Mouse (Mus musculus) CH12.LX (cell line): ENCODE results near the gene Dapk2. TPM values are rescaled to one million over a fixed set of nuclear protein-coding genes. Genes with fewer than 3 reads are reported as not detected.

Experiments
- DNase-seq: peaks from one replicate; pipeline ENCODE4 v3.0.0-alpha.2; 2013; ENCODE audit errors: extremely low read depth
- H3K27ac ChIP-seq: 2 replicates; pipeline ENCODE4 v1.5.1; 2012; ENCODE audit warnings: low read depth, mild to moderate bottlenecking, control low read depth, moderate library complexity; ENCODE audit not compliant: insufficient read depth
- H3K27me3 ChIP-seq: replicated peaks from 2 replicates; pipeline ENCODE3; 2012; ENCODE audit warnings: inconsistent platforms
- H3K36me3 ChIP-seq, 2 experiments: replicated peaks in 1 of 2; 2 replicates each; pipeline versions ENCODE3 to v1.6.1; 2012; ENCODE audit warnings: inconsistent platforms in 1 of 2, low read length in 1 of 2, mild to moderate bottlenecking in 1 of 2, mixed read lengths in 1 of 2, moderate library complexity in 1 of 2; ENCODE audit not compliant: control insufficient read depth in 1 of 2, insufficient read depth in 1 of 2
- H3K4me1 ChIP-seq, 2 experiments: 2 replicates each; pipeline ENCODE4 v1.6.1; 2012; ENCODE audit warnings: inconsistent platforms in 1 of 2, moderate library complexity in 1 of 2; ENCODE audit not compliant: insufficient read depth in 2 of 2, control insufficient read depth in 1 of 2
- H3K4me2 ChIP-seq: 2 replicates; pipeline ENCODE4 v1.6.1; 2012; ENCODE audit warnings: low read depth, mild to moderate bottlenecking, control low read depth; ENCODE audit not compliant: poor library complexity, insufficient read depth, severe bottlenecking
- H3K4me3 ChIP-seq, 3 experiments: fragments of 150-350 bp in 1 of 3; sonication (generic) in 1 of 3; replicated peaks in 1 of 3; 2 replicates each; pipeline versions ENCODE3 to v1.5.1; 2011 to 2012; ENCODE audit warnings: low read depth in 2 of 3, low read length in 2 of 3, mild to moderate bottlenecking in 2 of 3, moderate library complexity in 2 of 3, control low read depth in 1 of 3, improper control_type of control experiment in 1 of 3, inconsistent platforms in 1 of 3, mixed read lengths in 1 of 3; ENCODE audit not compliant: poor library complexity in 1 of 3
- H3K79me2 ChIP-seq: replicated peaks from 2 replicates; pipeline ENCODE4 v1.6.1; 2012; ENCODE audit warnings: mild to moderate bottlenecking, moderate library complexity; ENCODE audit not compliant: control insufficient read depth, poor library complexity, insufficient read depth, severe bottlenecking; ENCODE audit errors: extremely low read depth
- H3K9ac ChIP-seq: 2 replicates; pipeline ENCODE4 v1.6.1; 2012; ENCODE audit warnings: low read depth, mild to moderate bottlenecking, control low read depth, moderate library complexity; ENCODE audit not compliant: insufficient read depth
- H3K9me3 ChIP-seq: replicated peaks from 2 replicates; pipeline ENCODE3; 2012; ENCODE audit warnings: low read length, inconsistent platforms, mixed read lengths
- BHLHE40 ChIP-seq: IDR thresholded peaks from 2 replicates; pipeline ENCODE4 v1.6.1; 2011; ENCODE audit warnings: mild to moderate bottlenecking, low read depth, low read length, improper control_type of control experiment
- CTCF ChIP-seq, 2 experiments: IDR thresholded peaks in 1 of 2; conservative IDR thresholded peaks in 1 of 2; 2 replicates each; pipeline ENCODE4 v1.5.1; 2011 to 2012; ENCODE audit warnings: low read depth in 2 of 2, low read length in 2 of 2, improper control_type of control experiment in 1 of 2, inconsistent platforms in 1 of 2, mild to moderate bottlenecking in 1 of 2, moderate library complexity in 1 of 2
- E2F4 ChIP-seq: IDR thresholded peaks from 2 replicates; pipeline ENCODE4 v1.6.1; 2011; ENCODE audit warnings: low read depth, low read length, improper control_type of control experiment; ENCODE audit not compliant: insufficient replicate concordance
- EP300 ChIP-seq: IDR thresholded peaks from 2 replicates; pipeline ENCODE4 v1.6.1; 2011; ENCODE audit warnings: low read length, improper control_type of control experiment
- ETS1 ChIP-seq: conservative IDR thresholded peaks from 2 replicates; pipeline ENCODE4 v1.6.1; 2012; ENCODE audit warnings: low read depth, mild to moderate bottlenecking, inconsistent platforms, low read length, improper control_type of control experiment, moderate library complexity
- GABPA ChIP-seq: IDR thresholded peaks from 2 replicates; pipeline ENCODE4 v1.6.1; 2012; ENCODE audit warnings: low read depth, low read length, improper control_type of control experiment, inconsistent platforms; ENCODE audit not compliant: insufficient replicate concordance
- HCFC1 ChIP-seq: IDR thresholded peaks from 2 replicates; pipeline ENCODE4 v1.6.1; 2012; ENCODE audit warnings: low read depth, mild to moderate bottlenecking, inconsistent platforms, low read length, improper control_type of control experiment
- IRF4 ChIP-seq: IDR thresholded peaks from 2 replicates; pipeline ENCODE4 v1.6.1; 2014; ENCODE audit warnings: low read depth, mild to moderate bottlenecking, inconsistent platforms, low read length, improper control_type of control experiment
- JUND ChIP-seq: conservative IDR thresholded peaks from 2 replicates; pipeline ENCODE4 v1.6.1; 2011; ENCODE audit warnings: low read depth, low read length, improper control_type of control experiment
- KAT2A ChIP-seq: IDR thresholded peaks from 2 replicates; pipeline ENCODE4 v1.6.1; 2012; ENCODE audit warnings: low read length, improper control_type of control experiment, inconsistent platforms; ENCODE audit not compliant: insufficient replicate concordance
- MAX ChIP-seq: IDR thresholded peaks from 2 replicates; pipeline ENCODE4 v1.6.1; 2011; ENCODE audit warnings: low read length, improper control_type of control experiment
- MAZ ChIP-seq: IDR thresholded peaks from 2 replicates; pipeline ENCODE4 v1.6.1; 2012; ENCODE audit warnings: low read depth, mild to moderate bottlenecking, inconsistent platforms, low read length, improper control_type of control experiment, moderate library complexity
- MEF2A ChIP-seq: IDR thresholded peaks from 2 replicates; pipeline ENCODE4 v1.6.1; 2014; ENCODE audit warnings: low read depth, mild to moderate bottlenecking, inconsistent platforms, low read length, improper control_type of control experiment, borderline replicate concordance
- NRF1 ChIP-seq: IDR thresholded peaks from 2 replicates; pipeline ENCODE4 v1.6.1; 2014; ENCODE audit warnings: low read depth, mild to moderate bottlenecking, inconsistent platforms, low read length, improper control_type of control experiment, moderate library complexity
- PAX5 ChIP-seq: IDR thresholded peaks from 2 replicates; pipeline ENCODE4 v1.6.1; 2012; ENCODE audit warnings: low read length, inconsistent platforms, mixed read lengths
- POLR2A ChIP-seq: IDR thresholded peaks from 2 replicates; pipeline ENCODE4 v1.6.1; 2011; ENCODE audit warnings: low read depth, mild to moderate bottlenecking, improper control_type of control experiment, low read length
- POLR2AphosphoS2 ChIP-seq: IDR thresholded peaks from 2 replicates; pipeline ENCODE4 v1.6.1; 2011; ENCODE audit warnings: low read depth, low read length, improper control_type of control experiment
- RAD21 ChIP-seq: IDR thresholded peaks from 2 replicates; pipeline ENCODE4 v1.6.1; 2011; ENCODE audit warnings: low read depth, mild to moderate bottlenecking, low read length, improper control_type of control experiment, moderate library complexity
- RCOR1 ChIP-seq: conservative IDR thresholded peaks from 2 replicates; pipeline ENCODE4 v1.6.1; 2012; ENCODE audit warnings: low read depth, mild to moderate bottlenecking, inconsistent platforms, low read length, improper control_type of control experiment
- SIN3A ChIP-seq: IDR thresholded peaks from 2 replicates; pipeline ENCODE4 v1.6.1; 2012; ENCODE audit warnings: low read length, improper control_type of control experiment, inconsistent platforms
- SMC3 ChIP-seq: IDR thresholded peaks from 2 replicates; pipeline ENCODE4 v1.6.1; 2011; ENCODE audit warnings: low read depth, low read length, improper control_type of control experiment
- TCF12 ChIP-seq: IDR thresholded peaks from 2 replicates; pipeline ENCODE4 v1.6.1; 2014; ENCODE audit warnings: low read depth, mild to moderate bottlenecking, inconsistent platforms, low read length, improper control_type of control experiment
- UBTF ChIP-seq: IDR thresholded peaks from 2 replicates; pipeline ENCODE4 v1.6.1; 2012; ENCODE audit warnings: low read depth, mild to moderate bottlenecking, inconsistent platforms, low read length, improper control_type of control experiment, moderate library complexity
- USF1 ChIP-seq: IDR thresholded peaks from 2 replicates; pipeline ENCODE4 v1.6.1; 2014; ENCODE audit warnings: low read depth, mild to moderate bottlenecking, inconsistent platforms, low read length, improper control_type of control experiment
- USF2 ChIP-seq: conservative IDR thresholded peaks from 2 replicates; pipeline ENCODE4 v1.6.1; 2011; ENCODE audit warnings: low read depth, low read length, improper control_type of control experiment
- ZKSCAN1 ChIP-seq: IDR thresholded peaks from 2 replicates; pipeline ENCODE4 v1.6.1; 2012; ENCODE audit warnings: low read depth, inconsistent platforms, low read length, improper control_type of control experiment, borderline replicate concordance
- ZNF384 ChIP-seq: IDR thresholded peaks from 2 replicates; pipeline ENCODE4 v1.6.1; 2012; ENCODE audit warnings: low read depth, low read length, improper control_type of control experiment, inconsistent platforms
- dilution Hi-C: fragments of 300-500 bp; cut with MboI; formaldehyde crosslinking; loops from 2 replicates; pipeline ENCODE4 v1.14.3; 2020; ENCODE audit warnings: low sequenced_read_pairs; ENCODE audit not compliant: extremely low pct_unique_long_range_greater_than_20kb, extremely low pct_ligation_motif_present
- in situ Hi-C: fragments of 300-500 bp; cut with MboI; formaldehyde crosslinking; loops from 3 replicates; pipeline ENCODE4 v1.14.3; 2019; ENCODE audit warnings: low sequenced_read_pairs, low pct_ligation_motif_present, low pct_unique_long_range_greater_than_20kb, mixed read lengths
- polyA plus RNA-seq: library from polyadenylated mRNA; unstranded; fragments of >175 nt; gene quantifications from 2 replicates; pipeline ENCODE4 v1.2.1, GENCODE M21; 2012; ENCODE audit warnings: low read depth; ENCODE audit not compliant: insufficient read length
- total RNA-seq, 2 experiments: library from RNA; depleted of rRNA; stranded (reverse); fragments of 300-350 nt in 1 of 2; fragments of >200 nt in 1 of 2; gene quantifications; 2 replicates each; pipeline ENCODE4 v1.2.3; 2012 to 2014

Gene Dapk2
- total and polyA plus RNA-seq, 3 experiments: 25.2 to 60.3 (median 39.0) TPM

DNA sequence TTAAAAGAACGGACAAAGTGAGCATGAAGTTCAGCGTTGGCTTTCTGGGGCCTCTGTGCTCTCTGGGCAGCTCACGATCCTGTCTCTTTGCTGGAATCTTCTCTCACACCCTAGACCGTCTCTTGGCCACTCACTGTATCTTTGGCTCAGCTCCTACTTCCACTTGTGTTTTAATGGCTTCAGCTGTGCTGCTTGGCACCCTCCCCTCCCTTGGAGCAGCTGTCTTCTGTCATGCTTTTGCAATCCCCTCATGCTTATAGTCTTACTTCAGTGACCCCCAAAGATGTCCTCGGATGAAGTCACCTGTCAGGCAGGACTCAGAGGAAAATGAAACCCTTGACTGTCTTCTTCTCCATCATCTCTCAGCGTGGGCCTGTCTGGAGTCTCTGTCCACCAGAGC lies 91.3 kb downstream of the Dapk2 start:
- H3K79me2 ChIP-seq: no peaks in the 10 kb centered on the region
- in situ Hi-C loops (no loop called here), dilution Hi-C loops (no loop called here)
- no peak overlapping the region for H3K4me3 ChIP-seq
- no peak for DNase-seq
- peaks cover 7 to 83% of the 10 kb centered on the region in 2 experiments for H3K36me3 ChIP-seq
- H3K4me1 ChIP-seq: 0 out of 4 replicates have a peak, but pooled peaks cover 0 to 8% of the 10 kb centered on the region in 2 experiments
- no peak for TF ChIP-seq KAT2A
- TF ChIP-seq ZNF384: no peak
- TF ChIP-seq SIN3A: no peak
- TF ChIP-seq BHLHE40: no peak
- no peak for TF ChIP-seq SMC3
- TF ChIP-seq E2F4: no peak
- TF ChIP-seq ETS1: no peak
- TF ChIP-seq RCOR1: no peak
- TF ChIP-seq USF1: no peak
- TF ChIP-seq EP300: no peak
- no peak for TF ChIP-seq JUND
- TF ChIP-seq GABPA: no peak
- TF ChIP-seq MAX: no peak
- no peak for TF ChIP-seq PAX5
- no peak for TF ChIP-seq IRF4
- TF ChIP-seq MEF2A: no peak
- TF ChIP-seq MAZ: no peak
- H3K27ac ChIP-seq: no peak overlapping the region
- H3K4me2 ChIP-seq: no peak overlapping the region
- no peaks in the 10 kb centered on the region for H3K9me3 ChIP-seq
- H3K9ac ChIP-seq: no peak overlapping the region
- H3K27me3 ChIP-seq: no peaks in the 10 kb centered on the region

DNA sequence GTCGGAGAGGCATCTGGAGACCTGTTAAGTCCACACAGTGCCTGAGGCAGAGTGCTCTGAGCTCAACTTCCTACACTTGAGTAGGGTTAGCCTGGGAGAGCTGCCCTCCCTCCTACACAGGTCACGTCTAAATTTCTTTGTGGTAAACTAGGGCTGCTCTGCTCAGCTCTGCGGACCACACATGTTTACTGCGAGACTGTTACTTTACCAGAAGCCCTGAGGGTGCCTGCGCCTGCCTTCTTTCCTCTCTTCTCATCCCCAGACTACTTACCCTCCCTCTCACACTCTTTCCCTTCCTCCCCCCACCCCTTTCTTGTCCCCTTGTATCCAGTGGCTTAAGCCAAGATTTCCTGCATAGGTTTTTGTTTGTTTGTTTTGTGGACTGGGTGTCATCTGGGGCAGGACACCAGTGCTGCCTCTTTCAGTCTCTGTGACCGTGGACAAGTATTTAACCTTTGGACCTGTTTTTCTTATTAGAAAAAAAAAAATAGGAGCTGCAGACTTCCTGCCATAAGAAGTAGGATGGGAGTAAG lies 93.2 kb downstream of the Dapk2 start:
- Histone ChIP-seq H3K4me1 (peaks cover 0 to 5% of the 10 kb centered on the region in 2 experiments; a peak in 1 of 4 replicates), H3K36me3 (peaks cover 12 to 90% of the 10 kb centered on the region in 2 experiments), H3K9me3 (no peaks in the 10 kb centered on the region), H3K27ac (no peak overlapping the region), H3K4me3 (no peak overlapping the region), H3K79me2 (no peaks in the 10 kb centered on the region), H3K4me2 (no peak overlapping the region), H3K27me3 (no peaks in the 10 kb centered on the region), H3K9ac (no peak overlapping the region)
- dilution Hi-C loops: no loop called here
- in situ Hi-C loops: no loop called here
- DNase-seq: no peak
- TF ChIP-seq BHLHE40 (no peak), USF2 (no peak), GABPA (no peak), ZNF384 (no peak), POLR2AphosphoS2 (no peak), RAD21 (no peak), MAX (no peak), RCOR1 (no peak), UBTF (no peak), HCFC1 (no peak), MEF2A (no peak), EP300 (no peak), ZKSCAN1 (no peak), POLR2A (no peak), CTCF (conservative IDR thresholded peaks at IDR 0.05 in 1 of 2, IDR thresholded peaks at IDR 0.05 in 1 of 2; ENCODE audit: low read depth in 2 of 2, low read length in 2 of 2) (no peak), E2F4 (no peak), NRF1 (no peak), TCF12 (no peak), USF1 (no peak)
